Mouse (Mus musculus) liver, embryonic 11.5 days (tissue): Measurements from ENCODE around the gene Fancd2os. TPM values are rescaled to one million over a fixed set of nuclear protein-coding genes. Genes with fewer than 3 reads are reported as not detected.

ENCODE experiments used
- ATAC-seq: fragments of 200-750 bp; cut with Nextera tagmentation; replicated peaks from 2 replicates; pipeline ENCODE4 v1.8.0; 2017; ENCODE audit warnings: moderate number of reproducible peaks, mild to moderate bottlenecking, moderate TSS enrichment, moderate library complexity; ENCODE audit not compliant: low FRiP score
- DNase-seq: peaks from one replicate; pipeline ENCODE4 v3.0.0-alpha.2; 2017; ENCODE audit warnings: low spot score
- H3K27ac ChIP-seq: fragments of 300-500 bp; sonication (generic); 2 replicates; pipeline ENCODE4 v1.5.1; 2014; ENCODE audit warnings: mild to moderate bottlenecking, low read depth, low read length, control low read depth
- H3K27me3 ChIP-seq: fragments of 300-500 bp; sonication (generic); replicated peaks from 2 replicates; pipeline ENCODE4 v1.6.1; 2014; ENCODE audit warnings: low read length, mixed read lengths; ENCODE audit not compliant: control insufficient read depth, insufficient read depth
- H3K36me3 ChIP-seq: fragments of 300-500 bp; sonication (generic); 2 replicates; pipeline ENCODE4 v1.6.1; 2014; ENCODE audit warnings: mild to moderate bottlenecking, low read length, moderate library complexity, mixed read lengths; ENCODE audit not compliant: control insufficient read depth, insufficient read depth
- H3K4me1 ChIP-seq: fragments of 300-500 bp; sonication (generic); replicated peaks from 2 replicates; pipeline ENCODE4 v1.6.1; 2014; ENCODE audit warnings: low read length, mixed read lengths; ENCODE audit not compliant: control insufficient read depth, insufficient read depth
- H3K4me2 ChIP-seq: fragments of 300-500 bp; sonication (generic); 2 replicates; pipeline ENCODE4 v1.6.1; 2014; ENCODE audit warnings: mild to moderate bottlenecking, control low read depth, moderate library complexity
- H3K4me3 ChIP-seq: fragments of 300-500 bp; sonication (generic); 2 replicates; pipeline ENCODE4 v1.5.1; 2014; ENCODE audit warnings: low read depth, low read length, control low read depth
- H3K9ac ChIP-seq: fragments of 300-500 bp; sonication (generic); 2 replicates; pipeline ENCODE4 v1.6.1; 2014; ENCODE audit warnings: low read depth, low read length, control low read depth
- H3K9me3 ChIP-seq: fragments of 300-500 bp; sonication (generic); 2 replicates; pipeline ENCODE4 v1.6.1; 2016; ENCODE audit warnings: low read length, inconsistent platforms, mixed read lengths; ENCODE audit not compliant: control insufficient read depth
- WGBS: fragments of 180-500 bp; shearing (Covaris S2); extraction: QIAGEN DNeasy Blood & Tissue Kit; methylation state at CpG from one replicate; pipeline ENCODE4 v1.1.7; 2014; 5-methylcytosine and 5-hydroxymethylcytosine counted together
- polyA plus RNA-seq: library from polyadenylated mRNA; unstranded; fragments of >200 nt; fragmentation: Nextera tagmentation; extraction: Ambion mirVana; gene quantifications from 2 replicates; pipeline ENCODE4 v1.2.1, GENCODE M21; 2014

The Fancd2os gene
- polyA plus RNA-seq, 1 experiment from 2014 or later = 0.18 TPM

- ATAC-seq = no peak
- no peak overlapping the region for H3K4me2 ChIP-seq
- H3K9me3 ChIP-seq = no peaks in the 10 kb centered on the region
- no peak overlapping the region for H3K4me3 ChIP-seq
- 82% methylated on average over 5 of the region's 5 CpGs for WGBS
- no peaks in the 10 kb centered on the region for H3K27me3 ChIP-seq
- no peak overlapping the region for H3K9ac ChIP-seq
- DNase-seq = no peak
- 0 out of 2 replicates have a peak, but pooled peaks cover 2% of the 10 kb centered on the region for H3K36me3 ChIP-seq
- no peaks in the 10 kb centered on the region for H3K4me1 ChIP-seq
- no peak overlapping the region for H3K27ac ChIP-seq
These were observed 682 bp downstream of the Fancd2os start for GRCm38 (mm10) chr6:113599833-113600232.

- no peak for ATAC-seq
- Histone ChIP-seq H3K9ac (no peak overlapping the region), H3K4me1 (no peaks in the 10 kb centered on the region), H3K27ac (no peak overlapping the region), H3K36me3 (peaks cover 2% of the 10 kb centered on the region; the same call in 1 of the 2 replicates), H3K4me2 (no peak overlapping the region), H3K27me3 (no peaks in the 10 kb centered on the region), H3K4me3 (no peak overlapping the region), H3K9me3 (no peaks in the 10 kb centered on the region)
- DNase-seq = no peak
- WGBS = 86% methylated on average over 4 of the region's 4 CpGs
These were observed 2.6 kb downstream of the Fancd2os start for GRCm38 (mm10) chr6:113597945-113598344.

- WGBS = 89% methylated on average over 2 of the region's 2 CpGs
- DNase-seq = no peak
These were observed 7.9 kb downstream of the Fancd2os start for GRCm38 (mm10) chr6:113592637-113593036.

DNA sequence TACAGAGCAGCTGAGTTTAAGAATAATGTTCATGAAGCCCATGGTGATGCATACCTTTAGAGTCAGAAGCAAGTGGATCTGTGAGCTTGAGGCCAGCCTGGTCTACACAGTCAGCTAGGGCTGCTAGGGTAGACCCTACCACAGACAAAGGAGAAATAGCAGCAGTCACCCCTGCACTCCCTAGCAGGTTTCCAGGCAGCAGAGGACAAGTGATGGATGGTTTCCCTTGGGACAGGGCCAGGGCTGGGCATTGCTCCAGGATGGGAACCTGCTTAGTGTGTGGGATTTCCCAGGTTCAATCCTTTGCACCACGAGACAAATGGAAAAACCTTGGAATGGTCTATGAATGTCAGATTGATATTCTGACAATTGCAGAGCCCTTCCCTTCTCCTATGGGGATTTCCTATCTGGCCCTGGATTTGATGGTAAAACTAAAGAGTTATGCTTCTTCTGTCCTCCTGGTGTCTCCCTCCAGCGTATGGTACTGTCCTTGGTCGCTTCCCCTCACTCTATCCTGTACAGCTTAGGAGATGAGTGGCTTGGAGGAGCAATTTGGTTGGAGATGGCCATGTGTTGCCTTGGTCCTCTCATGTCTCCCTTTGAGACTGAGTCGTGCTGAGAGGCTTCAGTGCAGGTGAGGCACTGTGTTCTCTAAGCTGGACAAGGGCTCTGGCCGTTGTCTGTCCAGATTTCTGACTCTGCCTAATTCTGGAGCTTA is 13.9 kb downstream of the Fancd2os start:
- Histone ChIP-seq H3K4me2 (no peak overlapping the region), H3K9me3 (no peaks in the 10 kb centered on the region), H3K4me1 (no peaks in the 10 kb centered on the region), H3K4me3 (no peak overlapping the region), H3K36me3 (peaks cover 2% of the 10 kb centered on the region; the same call in 1 of the 2 replicates), H3K27me3 (no peaks in the 10 kb centered on the region), H3K27ac (no peak overlapping the region), H3K9ac (no peak overlapping the region)
- ATAC-seq (no peak), DNase-seq (no peak)
- 76% methylated on average over 5 of the region's 5 CpGs for WGBS

More at GRCm38 (mm10) chr6:113592637-113593036, 7.9 kb downstream of the Fancd2os start:
- no peak for ATAC-seq
- Histone ChIP-seq H3K4me3 (no peak overlapping the region), H3K4me2 (no peak overlapping the region), H3K4me1 (no peaks in the 10 kb centered on the region), H3K27ac (no peak overlapping the region), H3K9ac (no peak overlapping the region), H3K9me3 (no peaks in the 10 kb centered on the region), H3K27me3 (no peaks in the 10 kb centered on the region), H3K36me3 (peaks cover 2% of the 10 kb centered on the region; the same call in 1 of the 2 replicates)

DNA sequence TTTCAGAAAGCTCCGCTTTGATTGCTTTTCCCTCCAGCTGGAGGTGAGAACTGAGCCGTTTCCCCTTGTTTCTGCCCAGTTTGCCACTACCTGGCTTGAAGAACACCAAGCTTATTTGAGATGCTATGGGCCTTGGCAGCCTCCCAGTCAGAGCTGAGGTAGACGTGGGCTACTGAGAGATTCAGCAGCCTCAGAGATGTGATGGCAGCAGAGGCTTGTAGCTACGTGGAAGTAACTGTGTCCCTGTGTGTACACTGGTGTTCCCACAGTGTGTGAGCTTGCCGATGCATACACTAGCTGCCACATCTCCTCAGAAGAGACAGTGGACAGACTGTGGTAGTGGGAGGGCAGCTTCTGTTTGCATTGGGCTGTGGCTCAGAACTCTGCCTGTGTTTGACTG is 15.4 kb downstream of the Fancd2os start:
- Histone ChIP-seq H3K9me3 (no peaks in the 10 kb centered on the region), H3K27me3 (no peaks in the 10 kb centered on the region), H3K9ac (no peak overlapping the region), H3K27ac (no peak overlapping the region), H3K4me2 (no peak overlapping the region), H3K4me3 (no peak overlapping the region), H3K4me1 (no peaks in the 10 kb centered on the region), H3K36me3 (peaks cover 5% of the 10 kb centered on the region; the same call in 1 of the 2 replicates)
- ATAC-seq (no peak), DNase-seq (no peak)
- 87% methylated on average over 5 of the region's 5 CpGs for WGBS

- no peak overlapping the region for H3K27ac ChIP-seq
- no peak overlapping the region for H3K4me3 ChIP-seq
- H3K27me3 ChIP-seq = no peaks in the 10 kb centered on the region
- no peaks in the 10 kb centered on the region for H3K9me3 ChIP-seq
- ATAC-seq (no peak), DNase-seq (no peak)
- H3K9ac ChIP-seq = no peak overlapping the region
- 89% methylated on average over 4 of the region's 4 CpGs for WGBS
- peaks cover 5% of the 10 kb centered on the region; the same call in 1 of the 2 replicates for H3K36me3 ChIP-seq
- H3K4me2 ChIP-seq = no peak overlapping the region
- H3K4me1 ChIP-seq = no peaks in the 10 kb centered on the region
These were observed 17.5 kb downstream of the Fancd2os start for GRCm38 (mm10) chr6:113583023-113583422.

- Histone ChIP-seq H3K4me3 (no peak overlapping the region), H3K9me3 (no peaks in the 10 kb centered on the region), H3K4me2 (no peak overlapping the region), H3K27ac (no peak overlapping the region), H3K9ac (no peak overlapping the region), H3K27me3 (no peaks in the 10 kb centered on the region), H3K36me3 (peaks cover 14% of the 10 kb centered on the region), H3K4me1 (no peaks in the 10 kb centered on the region)
- no peak for DNase-seq
- WGBS = 97% methylated on average over 3 of the region's 3 CpGs
- no peak for ATAC-seq
These were observed 21.2 kb downstream of the Fancd2os start for GRCm38 (mm10) chr6:113579306-113579705.

GRCm38 (mm10) chr6:113576044-113576443 is 24.5 kb downstream of the Fancd2os start:
- Histone ChIP-seq H3K9ac (no peak overlapping the region), H3K4me2 (no peak overlapping the region), H3K27me3 (no peaks in the 10 kb centered on the region), H3K27ac (no peak overlapping the region), H3K36me3 (peaks cover 21% of the 10 kb centered on the region), H3K9me3 (no peaks in the 10 kb centered on the region), H3K4me1 (no peaks in the 10 kb centered on the region), H3K4me3 (no peak overlapping the region)
- DNase-seq (no peak), ATAC-seq (no peak)
- 96% methylated on average over 6 of the region's 6 CpGs for WGBS

GRCm38 (mm10) chr6:113564557-113564956 is 36.0 kb downstream of the Fancd2os start:
- Histone ChIP-seq H3K27me3 (no peaks in the 10 kb centered on the region), H3K27ac (no peak overlapping the region), H3K4me2 (no peak overlapping the region), H3K4me3 (no peak overlapping the region), H3K36me3 (peaks cover 8% of the 10 kb centered on the region), H3K9ac (no peak overlapping the region), H3K4me1 (no peaks in the 10 kb centered on the region), H3K9me3 (no peaks in the 10 kb centered on the region)
- DNase-seq = no peak
- no peak for ATAC-seq
- 95% methylated on average over 1 of the region's 1 CpGs for WGBS
